Mouse (Mus musculus) E14TG2a.4 (cell line): ENCODE measurements at regions not wholly inside any gene's neighbourhood (a gene's known extent, or its start where the extent isn't known, plus 50 kb on each side); places are given as distances from the start of the nearest gene placed in this dataset.

Experiments used
- H3K27me3 ChIP-seq: 2 replicates; pipeline ENCODE4 v1.6.1; 2014; ENCODE audit warnings: low read length, control low read depth; ENCODE audit not compliant: insufficient read depth
- H3K36me3 ChIP-seq: 2 replicates; pipeline ENCODE4 v1.6.1; 2014; ENCODE audit warnings: low read length, control low read depth; ENCODE audit not compliant: insufficient read depth
- H3K4me1 ChIP-seq: replicated peaks from 2 replicates; pipeline ENCODE4 v1.6.1; 2014; ENCODE audit warnings: low read depth, low read length, control low read depth
- H3K4me3 ChIP-seq: replicated peaks from 2 replicates; pipeline ENCODE4 v1.5.1; 2014; ENCODE audit warnings: mild to moderate bottlenecking, low read length
- H3K9me3 ChIP-seq: 2 replicates; pipeline ENCODE4 v1.6.1; 2014; ENCODE audit warnings: low read length, control low read depth
- CTCF ChIP-seq: conservative IDR thresholded peaks from 2 replicates; pipeline ENCODE4 v1.5.1; 2014; ENCODE audit warnings: low read length
- NANOG ChIP-seq: IDR thresholded peaks from 2 replicates; pipeline ENCODE4 v1.6.1; 2014; ENCODE audit warnings: borderline replicate concordance, low read length, mixed read lengths
- POU5F1 ChIP-seq: IDR thresholded peaks from 2 replicates; pipeline ENCODE4 v1.6.1; 2014; ENCODE audit warnings: low read length, borderline replicate concordance

DNA sequence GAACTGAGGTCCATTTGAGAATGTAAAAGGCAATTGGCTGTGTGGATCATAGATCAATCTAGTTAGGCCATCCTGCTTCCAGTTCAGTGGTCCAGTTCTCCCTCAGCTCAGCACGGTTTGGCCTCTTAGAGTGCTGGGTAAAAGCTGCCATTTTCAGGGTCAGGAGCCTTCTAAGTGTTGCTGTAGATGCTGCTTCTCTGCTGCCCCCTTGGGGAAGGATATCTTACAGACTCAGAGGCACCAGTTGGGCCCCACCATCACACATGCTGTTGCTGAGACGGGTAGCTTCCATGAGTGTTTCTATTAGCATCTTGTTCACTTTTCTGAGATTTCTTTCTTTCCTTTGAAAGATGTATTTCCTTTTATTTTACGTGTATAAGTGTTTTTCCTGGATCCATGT, 132.1 kb upstream of the Podxl start:
- H3K4me1 ChIP-seq: no peaks in the 10 kb centered on the region
- peaks cover 11% of the 10 kb centered on the region; the same call in 1 of the 2 replicates for H3K27me3 ChIP-seq
- no peaks in the 10 kb centered on the region for H3K36me3 ChIP-seq
- H3K9me3 ChIP-seq: no peaks in the 10 kb centered on the region
- TF ChIP-seq NANOG (no peak), CTCF (no peak; the same call in 1 of the 2 replicates), POU5F1 (no peak)
- no peak overlapping the region for H3K4me3 ChIP-seq

DNA sequence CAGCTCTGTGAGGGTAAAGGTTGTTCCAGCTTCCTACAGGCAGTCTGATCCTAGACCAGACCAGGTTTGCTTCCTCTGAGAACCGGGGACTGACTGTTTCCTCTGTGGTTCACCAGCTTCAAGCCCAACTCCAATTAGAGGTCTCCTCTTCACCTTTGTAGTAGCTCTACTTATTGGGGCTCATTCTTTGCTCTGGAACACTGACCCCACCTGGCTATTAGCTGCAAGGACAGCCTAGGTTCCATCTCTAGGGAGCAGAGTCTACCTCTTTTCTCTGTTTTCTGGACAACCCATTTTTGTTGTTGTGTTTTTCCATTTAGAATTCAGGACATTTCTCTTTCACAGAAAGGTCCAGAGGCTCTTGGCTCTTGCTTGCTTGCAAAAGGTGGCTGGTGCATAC, 129.3 kb upstream of the Podxl start:
- TF ChIP-seq CTCF (no peak), POU5F1 (no peak), NANOG (no peak)
- no peaks in the 10 kb centered on the region for H3K9me3 ChIP-seq
- peaks cover 11% of the 10 kb centered on the region; the same call in 1 of the 2 replicates for H3K27me3 ChIP-seq
- H3K4me3 ChIP-seq: no peak overlapping the region
- no peaks in the 10 kb centered on the region for H3K4me1 ChIP-seq
- no peaks in the 10 kb centered on the region for H3K36me3 ChIP-seq

DNA sequence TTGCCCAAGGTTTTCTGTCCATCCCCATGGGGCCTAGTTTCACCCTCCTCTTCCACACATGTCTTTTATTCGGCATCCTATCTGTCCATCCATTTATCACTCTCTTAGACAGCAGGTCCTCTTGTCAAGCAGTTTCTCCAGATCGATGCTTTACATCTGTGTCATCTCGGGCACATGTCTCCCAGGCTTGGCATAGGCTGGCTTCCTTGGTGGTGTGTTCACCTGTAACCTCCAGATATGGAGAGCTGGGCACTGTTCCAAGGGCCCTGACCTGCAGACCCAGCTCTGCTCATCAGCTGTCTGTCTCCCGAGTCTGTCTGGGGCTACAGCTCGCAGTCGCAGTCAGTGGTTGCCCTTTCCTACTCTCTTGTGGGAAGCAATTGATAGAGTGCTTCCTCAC, 128.2 kb upstream of the Podxl start:
- peaks cover 11% of the 10 kb centered on the region; the same call in 1 of the 2 replicates for H3K27me3 ChIP-seq
- H3K4me3 ChIP-seq: no peak overlapping the region
- H3K4me1 ChIP-seq: no peaks in the 10 kb centered on the region
- no peaks in the 10 kb centered on the region for H3K9me3 ChIP-seq
- TF ChIP-seq NANOG: no peak
- no peak for TF ChIP-seq CTCF
- TF ChIP-seq POU5F1: no peak
- no peaks in the 10 kb centered on the region for H3K36me3 ChIP-seq

DNA sequence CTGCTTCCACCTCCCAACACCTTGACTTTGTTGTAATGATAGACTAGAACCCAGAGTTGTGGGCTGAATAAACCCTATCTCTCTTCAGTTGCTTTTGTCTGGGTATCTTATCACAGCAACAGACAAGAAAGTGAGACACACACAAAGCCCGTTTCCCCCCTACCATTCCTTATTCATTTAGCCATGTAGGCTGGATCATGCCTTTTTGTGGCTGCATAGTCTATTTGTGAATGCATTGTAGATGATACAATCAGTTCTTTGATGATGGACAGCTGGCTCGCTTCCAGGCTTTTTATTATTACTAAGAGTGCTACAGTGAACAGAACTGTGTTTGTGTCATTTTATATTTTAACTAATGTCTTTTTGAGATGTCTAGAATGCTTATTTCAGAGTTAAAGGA, 116.3 kb upstream of the Podxl start:
- Histone ChIP-seq H3K27me3 (no peaks in the 10 kb centered on the region), H3K4me1 (no peaks in the 10 kb centered on the region), H3K4me3 (no peak overlapping the region), H3K36me3 (no peaks in the 10 kb centered on the region), H3K9me3 (no peaks in the 10 kb centered on the region)
- TF ChIP-seq NANOG (no peak), CTCF (no peak), POU5F1 (no peak)

DNA sequence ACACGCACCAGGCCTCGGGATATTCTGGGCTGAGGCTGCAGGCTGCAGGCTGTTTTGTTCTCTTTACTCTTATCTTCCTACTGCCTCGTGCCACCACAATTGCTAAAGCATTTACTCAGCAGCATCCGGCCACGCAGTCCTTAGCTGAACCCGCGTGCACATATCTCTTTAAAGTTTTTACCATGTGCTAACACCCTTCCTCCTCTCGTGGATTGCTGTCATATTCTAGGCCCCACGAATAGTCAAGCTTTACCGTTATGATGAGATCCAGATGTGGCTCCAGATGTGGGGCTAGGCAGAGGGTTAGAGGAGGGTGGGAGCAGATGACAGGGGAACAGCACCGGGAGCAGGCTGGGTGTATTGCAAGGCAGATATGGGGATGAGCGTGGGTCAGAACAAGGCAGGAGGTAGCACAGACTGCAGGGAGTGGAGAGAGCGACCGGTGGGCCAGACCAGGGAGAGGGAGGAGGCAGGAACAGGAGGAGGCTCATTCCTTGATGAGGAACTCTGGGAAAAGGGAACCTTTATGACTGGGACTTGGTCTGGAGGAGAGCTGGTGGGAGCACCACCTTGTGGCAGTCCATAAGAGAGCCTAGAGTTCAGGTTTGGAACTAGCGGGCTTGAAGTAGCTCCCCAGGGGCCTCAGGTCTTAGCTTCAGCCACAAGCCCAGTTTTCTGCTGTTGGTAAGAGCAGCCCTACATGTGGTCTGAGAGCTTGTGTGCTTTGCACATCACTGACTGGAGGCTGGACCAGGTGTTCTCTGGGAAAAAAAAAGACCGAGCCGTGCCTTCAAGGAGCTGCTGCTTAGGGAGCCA, 102.1 kb upstream of the Podxl start:
- H3K27me3 ChIP-seq: peaks cover 26% of the 10 kb centered on the region
- H3K9me3 ChIP-seq: peaks cover 5% of the 10 kb centered on the region; the same call in 1 of the 2 replicates
- H3K4me1 ChIP-seq: peaks cover 14% of the 10 kb centered on the region
- H3K4me3 ChIP-seq: no peak overlapping the region
- H3K36me3 ChIP-seq: no peaks in the 10 kb centered on the region
- TF ChIP-seq CTCF: no peak

DNA sequence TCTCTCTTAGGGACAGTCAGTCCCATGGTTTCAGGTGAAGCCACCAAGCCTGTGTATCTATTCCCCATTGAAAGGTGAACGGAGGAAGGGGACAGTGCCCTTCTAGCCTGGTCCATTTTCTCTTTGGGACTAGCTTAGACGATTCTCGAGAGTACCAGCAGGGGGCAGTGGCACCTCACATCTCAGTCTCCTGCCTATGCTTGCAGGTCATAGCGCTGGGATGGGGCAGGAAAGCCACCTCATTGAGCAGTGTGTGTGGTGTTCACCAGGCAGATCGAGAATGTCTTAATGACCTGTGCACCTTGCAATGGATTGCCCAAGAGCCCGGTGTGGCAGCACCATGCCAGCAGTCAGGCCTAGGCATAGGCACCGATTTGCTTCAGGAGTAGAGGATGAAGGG, 100.7 kb upstream of the Podxl start:
- peaks cover 31% of the 10 kb centered on the region for H3K27me3 ChIP-seq
- no peak overlapping the region for H3K4me3 ChIP-seq
- no peak for TF ChIP-seq NANOG
- no peak for TF ChIP-seq POU5F1
- TF ChIP-seq CTCF: peak; percentile 93
- H3K9me3 ChIP-seq: peaks cover 5% of the 10 kb centered on the region; the same call in 1 of the 2 replicates
- H3K4me1 ChIP-seq: peaks cover 19% of the 10 kb centered on the region
- no peaks in the 10 kb centered on the region for H3K36me3 ChIP-seq

DNA sequence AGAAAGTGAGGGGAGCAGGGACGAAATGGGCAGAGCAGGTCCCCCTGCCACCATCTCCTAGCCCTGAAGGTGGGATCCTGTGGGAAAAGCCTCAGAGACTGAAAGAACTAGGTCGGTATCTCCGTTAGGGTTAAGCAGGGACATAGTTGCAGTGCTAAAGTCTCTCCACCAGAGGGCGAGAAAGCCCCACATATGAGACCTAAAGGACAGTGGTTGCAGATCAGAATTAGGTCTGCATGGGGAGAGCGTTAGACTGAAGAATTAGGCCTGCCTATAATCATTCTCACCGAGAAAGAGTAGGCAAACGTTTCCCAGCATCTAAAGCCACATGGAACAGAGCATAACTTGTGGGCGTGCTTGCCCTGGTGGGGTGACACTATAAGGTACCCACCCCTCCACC, 97.0 kb upstream of the Podxl start:
- Histone ChIP-seq H3K9me3 (no peaks in the 10 kb centered on the region), H3K4me1 (peaks cover 10% of the 10 kb centered on the region; the same call in 1 of the 2 replicates), H3K4me3 (no peak overlapping the region), H3K36me3 (no peaks in the 10 kb centered on the region), H3K27me3 (peaks cover 30% of the 10 kb centered on the region)
- peak; percentile 82 for TF ChIP-seq CTCF
- TF ChIP-seq NANOG: no peak

DNA sequence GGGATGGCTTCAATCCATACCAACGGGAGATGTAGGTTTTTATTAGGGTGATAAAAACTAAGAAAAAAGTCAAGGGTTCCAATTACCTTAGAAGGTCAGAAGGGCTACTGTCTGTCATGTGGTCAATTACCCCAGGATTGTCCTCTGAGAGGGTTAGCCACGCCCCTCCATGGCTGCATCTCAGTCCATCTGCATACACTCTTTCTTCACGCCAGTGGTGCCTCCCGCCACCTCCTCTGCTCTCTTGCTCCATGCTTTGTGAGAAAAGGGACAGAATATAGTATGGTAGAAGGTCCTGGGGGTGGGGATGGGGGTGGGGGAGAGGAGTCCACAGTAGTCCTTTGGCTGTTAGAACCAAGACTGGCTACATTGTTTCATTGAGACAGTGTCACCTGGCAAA, 96.1 kb upstream of the Podxl start:
- Histone ChIP-seq H3K4me3 (no peak overlapping the region), H3K9me3 (no peaks in the 10 kb centered on the region), H3K4me1 (peaks cover 9% of the 10 kb centered on the region; the same call in 1 of the 2 replicates), H3K27me3 (peaks cover 33% of the 10 kb centered on the region), H3K36me3 (no peaks in the 10 kb centered on the region)
- no peak for TF ChIP-seq NANOG
- no peak for TF ChIP-seq POU5F1
- no peak for TF ChIP-seq CTCF

DNA sequence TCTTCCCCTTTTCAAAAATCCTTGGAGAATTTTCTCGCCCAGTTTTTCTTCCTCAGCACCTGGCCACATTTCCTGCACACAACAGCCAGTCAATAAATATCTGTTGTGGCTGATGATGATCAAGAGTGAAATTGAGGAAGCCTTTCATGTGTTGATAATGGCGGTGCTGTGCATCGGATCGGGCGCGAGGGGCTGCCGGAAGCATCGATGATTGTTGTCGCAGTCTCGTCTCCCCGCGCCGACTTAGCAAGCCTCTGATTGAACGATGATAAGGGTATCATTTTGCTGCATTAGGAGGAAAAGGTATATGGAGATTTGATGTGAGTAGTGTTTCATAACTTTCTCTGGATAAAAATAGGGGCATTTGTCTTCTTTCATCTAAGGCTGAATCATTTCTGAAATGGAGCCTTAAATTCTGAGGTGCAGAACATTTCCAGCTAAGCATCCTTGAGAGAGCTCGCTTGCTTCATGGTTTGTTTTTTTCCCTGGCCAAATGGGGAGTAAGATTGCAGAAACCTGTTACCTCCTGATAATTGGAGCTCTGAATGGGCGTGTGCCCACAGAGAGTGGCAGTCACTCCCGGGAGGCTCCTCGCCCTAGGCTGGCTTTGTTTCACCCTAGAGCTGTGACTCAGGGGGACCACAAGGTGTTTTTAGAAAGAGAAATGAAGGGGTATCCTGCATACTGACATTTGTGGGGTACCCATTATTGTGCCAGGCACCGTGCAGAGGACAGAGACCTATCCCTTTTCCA, 94.8 kb upstream of the Podxl start:
- no peaks in the 10 kb centered on the region for H3K9me3 ChIP-seq
- H3K4me1 ChIP-seq: peaks cover 9% of the 10 kb centered on the region; the same call in 1 of the 2 replicates
- no peak for TF ChIP-seq CTCF
- no peak for TF ChIP-seq POU5F1
- TF ChIP-seq NANOG: no peak
- peaks cover 29% of the 10 kb centered on the region for H3K27me3 ChIP-seq
- H3K4me3 ChIP-seq: no peak overlapping the region
- no peaks in the 10 kb centered on the region for H3K36me3 ChIP-seq
